Mouse (Mus musculus) gastrocnemius, postnatal 10 days (tissue): ENCODE results near the gene Eipr1. TPM values are rescaled to one million over a fixed set of nuclear protein-coding genes. Genes with fewer than 3 reads are reported as not detected.
"Not testable (repeated sequence)": the region's sequence is repeated elsewhere in the genome, so short reads cannot be mapped to it uniquely, and the experiment has no call there.

Experiments used
- DNase-seq: peaks from one replicate; pipeline ENCODE4 v3.0.0; 2021; ENCODE audit warnings: mixed read lengths
- long read RNA-seq, 2 experiments: library from polyadenylated mRNA; stranded (forward); transcript quantifications; one replicate each; pipeline ENCODE4 v2.0.0; 2021
- total RNA-seq, 2 experiments: library from RNA; stranded (reverse); gene quantifications; 2 replicates each; pipeline ENCODE4 v1.2.3; 2021

The Eipr1 gene
- 1 to 10 TPM; 6.4 to 6.9 TPM for total RNA-seq
- long read RNA-seq, experiment 1, full-length matches to known transcripts: 12 of 13 reads
- long read RNA-seq, experiment 1, partial matches to known transcripts: 0 of 13 reads
- long read RNA-seq, experiment 1, other reads (novel, unspliced or antisense): 1 of 13 reads
- long read RNA-seq, experiment 2, full-length matches to known transcripts: 11 of 14 reads
- long read RNA-seq, experiment 2, partial matches to known transcripts: 1 of 14 reads
- long read RNA-seq, experiment 2, other reads (novel, unspliced or antisense): 2 of 14 reads

- peak; percentile 77 for DNase-seq
These were observed at the start of gene Eipr1 for GRCm38 (mm10) chr12:28751508-28752263. TSS of gene Eipr1 (plus strand) at chr12:28751803.

- no peak for DNase-seq
These were observed 47.2 kb upstream of the Eipr1 start for GRCm38 (mm10) chr12:28704381-28704780.

- DNase-seq: no peak
These were observed 46.4 kb upstream of the Eipr1 start for GRCm38 (mm10) chr12:28705204-28705603.

- no peak for DNase-seq
These were observed 43.4 kb upstream of the Eipr1 start for GRCm38 (mm10) chr12:28708154-28708553.

GRCm38 (mm10) chr12:28710566-28711185, 40.9 kb upstream of the Eipr1 start:
- DNase-seq: no peak

GRCm38 (mm10) chr12:28714822-28715632, 36.6 kb upstream of the Eipr1 start:
- DNase-seq: no peak

- no peak for DNase-seq
These were observed 34.5 kb upstream of the Eipr1 start for GRCm38 (mm10) chr12:28717066-28717465.

GRCm38 (mm10) chr12:28718106-28718505, 33.5 kb upstream of the Eipr1 start:
- DNase-seq: no peak

- no peak for DNase-seq
These were observed 27.2 kb upstream of the Eipr1 start for GRCm38 (mm10) chr12:28724366-28724765.

GRCm38 (mm10) chr12:28726204-28726603, 25.4 kb upstream of the Eipr1 start:
- DNase-seq: no peak

GRCm38 (mm10) chr12:28727061-28727460, 24.5 kb upstream of the Eipr1 start:
- no peak for DNase-seq

GRCm38 (mm10) chr12:28732631-28733030, 19.0 kb upstream of the Eipr1 start:
- no peak for DNase-seq

GRCm38 (mm10) chr12:28733520-28734245, 17.9 kb upstream of the Eipr1 start:
- not testable (repeated sequence) for DNase-seq

GRCm38 (mm10) chr12:28734271-28734670, 17.3 kb upstream of the Eipr1 start:
- no peak for DNase-seq

- no peak for DNase-seq
These were observed 16.3 kb upstream of the Eipr1 start for GRCm38 (mm10) chr12:28735293-28735692.

GRCm38 (mm10) chr12:28743328-28743727, 8.3 kb upstream of the Eipr1 start:
- DNase-seq: no peak

- DNase-seq: peak; percentile 87
These were observed 1.5 kb upstream of the Eipr1 start, which contains the start of gene Trappc12 for GRCm38 (mm10) chr12:28750021-28750633. TSS of gene Trappc12 (minus strand) at chr12:28750472.

GRCm38 (mm10) chr12:28750876-28751275, 727 bp upstream of the Eipr1 start:
- DNase-seq: no peak

- no peak for DNase-seq
These were observed 4.4 kb downstream of the Eipr1 start for GRCm38 (mm10) chr12:28756019-28756418.

- DNase-seq: no peak
These were observed 18.4 kb downstream of the Eipr1 start for GRCm38 (mm10) chr12:28769953-28770352.

GRCm38 (mm10) chr12:28773815-28774214, 22.2 kb downstream of the Eipr1 start:
- DNase-seq: no peak
